Comparison of ENCODE assay signal across 15 mouse cellular contexts in the genomic region with DNA sequence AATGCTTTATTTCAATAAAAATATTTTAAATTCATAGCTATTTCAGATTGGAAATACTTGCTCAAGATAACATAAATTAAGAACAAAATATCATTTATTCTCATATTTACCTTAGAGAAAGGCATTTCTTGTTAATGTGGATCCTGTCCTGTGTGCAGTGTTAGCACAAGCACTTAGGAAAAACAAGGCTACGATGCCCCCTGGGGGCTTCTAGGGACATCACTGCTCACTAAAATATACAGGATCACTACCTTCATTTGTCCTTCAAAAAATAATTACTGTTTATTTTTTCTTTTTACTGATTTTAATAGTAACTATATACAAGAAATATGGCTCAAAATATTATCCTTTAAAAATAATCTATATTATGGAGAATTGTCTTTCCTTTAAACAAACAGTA. TPM values are rescaled to one million over a fixed set of nuclear protein-coding genes. Genes with fewer than 3 reads are reported as not detected.
DNase-seq lines count a peak whose midpoint lies in the region; ATAC-seq and TF ChIP-seq lines count a peak whose summit lies in the region.
"Had no signal": no experiment of that assay in that cellular context is flagged by ENCODE, and none has a peak within 500 bp of the region (broad histone marks: within the 10 kb centered on the region; RNA-seq: fewer than 3 reads in every experiment).

No protein-coding gene starts in this region.

- ATAC-seq in kidney, embryonic 15.5 days (replicated peaks; ENCODE audit: low FRiP score) = no peak
- no peak for ATAC-seq in stomach, postnatal 0 days (ENCODE audit: low FRiP score, low TSS enrichment)
- ATAC-seq: activated CD4-positive, CD25-positive, alpha-beta regulatory T cell, adult 4 months had no signal

- no peak overlapping the region for H3K9ac ChIP-seq in kidney, embryonic 15.5 days
- no peak overlapping the region for H3K9ac ChIP-seq in stomach, postnatal 0 days (ENCODE audit: low read length)
- H3K9ac ChIP-seq: embryonic facial prominence, embryonic 15.5 days; hindbrain, embryonic 15.5 days; lung, embryonic 15.5 days had no signal

- no peak for TF ChIP-seq POLR2A in kidney, adult 2 months (IDR thresholded peaks at IDR 0.05; ENCODE audit: low read depth, low read length)

- H3K27ac ChIP-seq in kidney, adult 2 months (ENCODE audit: insufficient read depth, low read depth, low read length) = no peak overlapping the region
- no peak overlapping the region for H3K27ac ChIP-seq in kidney, embryonic 15.5 days
- H3K27ac ChIP-seq in stomach, postnatal 0 days (replicated peaks) = no peak overlapping the region
- H3K27ac ChIP-seq: embryonic facial prominence, embryonic 15.5 days; hindbrain, embryonic 15.5 days; lung, embryonic 15.5 days had no signal

- no peaks in the 10 kb centered on the region for H3K36me3 ChIP-seq in kidney, adult 2 months (ENCODE audit: control insufficient read depth, insufficient read depth, low read length)
- no peaks in the 10 kb centered on the region for H3K36me3 ChIP-seq in kidney, embryonic 15.5 days
- no peaks in the 10 kb centered on the region for H3K36me3 ChIP-seq in stomach, postnatal 0 days (ENCODE audit: control insufficient read depth, insufficient read depth, low read length)
- H3K36me3 ChIP-seq: embryonic facial prominence, embryonic 15.5 days; hindbrain, embryonic 15.5 days; lung, embryonic 15.5 days had no signal

- WGBS in kidney, adult 2 months = 47% methylated on average over 1 of the region's 1 CpGs
- WGBS in kidney, embryonic 15.5 days = 74% methylated on average over 1 of the region's 1 CpGs
- 51% methylated on average over 1 of the region's 1 CpGs for WGBS in stomach, postnatal 0 days

- H3K4me3 ChIP-seq in kidney, adult 2 months (ENCODE audit: insufficient read depth, low read depth, low read length) = no peak overlapping the region
- no peak overlapping the region for H3K4me3 ChIP-seq in kidney, embryonic 15.5 days (replicated peaks)
- H3K4me3 ChIP-seq in stomach, postnatal 0 days (ENCODE audit: low read depth, low read length) = no peak overlapping the region
- H3K4me3 ChIP-seq: embryonic facial prominence, embryonic 15.5 days; hindbrain, embryonic 15.5 days; lung, embryonic 15.5 days; myocyte had no signal

- no peak overlapping the region for H3K4me2 ChIP-seq in kidney, embryonic 15.5 days
- no peak overlapping the region for H3K4me2 ChIP-seq in stomach, postnatal 0 days (replicated peaks; ENCODE audit: low read depth)
- H3K4me2 ChIP-seq: embryonic facial prominence, embryonic 15.5 days; hindbrain, embryonic 15.5 days; lung, embryonic 15.5 days had no signal

- no peaks in the 10 kb centered on the region for H3K27me3 ChIP-seq in kidney, adult 2 months (replicated peaks; ENCODE audit: control insufficient read depth, insufficient read depth, low read length)
- H3K27me3 ChIP-seq in kidney, embryonic 15.5 days = no peaks in the 10 kb centered on the region
- H3K27me3 ChIP-seq in stomach, postnatal 0 days (ENCODE audit: control insufficient read depth, insufficient read depth, low read length) = no peaks in the 10 kb centered on the region
- H3K27me3 ChIP-seq: embryonic facial prominence, embryonic 15.5 days; hindbrain, embryonic 15.5 days; lung, embryonic 15.5 days had no signal

- H3K9me3 ChIP-seq in kidney, embryonic 15.5 days (replicated peaks) = no peaks in the 10 kb centered on the region
- no peaks in the 10 kb centered on the region for H3K9me3 ChIP-seq in stomach, postnatal 0 days (ENCODE audit: control insufficient read depth, low read length)
- H3K9me3 ChIP-seq: embryonic facial prominence, embryonic 15.5 days; hindbrain, embryonic 15.5 days; lung, embryonic 15.5 days had no signal

- no peaks in the 10 kb centered on the region for H3K4me1 ChIP-seq in kidney, adult 2 months (ENCODE audit: control insufficient read depth, insufficient read depth, low read length)
- H3K4me1 ChIP-seq in kidney, embryonic 15.5 days = no peaks in the 10 kb centered on the region
- H3K4me1 ChIP-seq in stomach, postnatal 0 days (replicated peaks; ENCODE audit: control insufficient read depth, insufficient read depth) = no peaks in the 10 kb centered on the region
- H3K4me1 ChIP-seq: embryonic facial prominence, embryonic 15.5 days; hindbrain, embryonic 15.5 days; lung, embryonic 15.5 days had no signal

- TF ChIP-seq EP300 in stomach, postnatal 0 days (optimal IDR thresholded peaks at IDR 0.05) = no peak

- DNase-seq in kidney, adult 2 months = no peak
- DNase-seq in right cerebral cortex, postnatal 4 days = peak; percentile 21
- no peak for DNase-seq in right cerebral cortex, postnatal 36 days (ENCODE audit: low spot score in 2 of 2)
- DNase-seq in c-Kit-positive CD71-positive TER-119-negative erythroid progenitor cells, embryonic 14.5 days (ENCODE audit: low read depth) = peak; percentile 8
- DNase-seq in stomach, postnatal 0 days (ENCODE audit: low spot score) = no peak
- no peak for DNase-seq in gastrocnemius, adult 8-10 months (ENCODE audit: low spot score in 2 of 2)
- DNase-seq in urinary bladder, postnatal 14 days (ENCODE audit: low spot score) = no peak
- DNase-seq: gastrocnemius, postnatal 14 days; layer of hippocampus, postnatal 36 days had no signal

- 0 out of 2 replicates have a peak, but pooled peaks have one; percentile 10 for TF ChIP-seq CTCF in kidney, adult 2 months (conservative IDR thresholded peaks at IDR 0.05; ENCODE audit: insufficient read depth, insufficient read length, low read depth, low read length)
- peak; percentile 50 for TF ChIP-seq CTCF in stomach, postnatal 0 days (IDR thresholded peaks at IDR 0.05; ENCODE audit: low read depth)

RNA-seq across cellular contexts. Expression of gene Wdr41, which starts 18.2 kb away (rescaled TPM):
- 10.7 and 11.2 TPM in 2 replicates for polyA plus RNA-seq in kidney, adult 2 months (2012; rRNA removed)
- polyA plus RNA-seq in kidney, embryonic 15.5 days (2015; fragmentation: Nextera tagmentation; extraction: Ambion mirVana) = 22.2 and 22.9 TPM in 2 replicates
- 17.0 and 17.2 TPM in 2 replicates for polyA plus RNA-seq in stomach, postnatal 0 days (2015; fragmentation: Nextera tagmentation; extraction: Ambion mirVana)
- total RNA-seq in gastrocnemius, adult 8-10 months (2022) = 10 to 100 TPM; 16.1 to 17.6 (median 17.4) TPM

Comparison
In these comparisons a context has a peak if more than half of its experiments do, and no peak if none do; other contexts are left out.
1. DNase-seq: peak in right cerebral cortex, postnatal 4 days (single experiment) and c-Kit-positive CD71-positive TER-119-negative erythroid progenitor cells, embryonic 14.5 days (single experiment); none in kidney, adult 2 months (single experiment), right cerebral cortex, postnatal 36 days (0 of 2), stomach, postnatal 0 days (single experiment), gastrocnemius, adult 8-10 months (0 of 2) and urinary bladder, postnatal 14 days (single experiment).